Mouse (Mus musculus) embryonic stem cell, embryonic (primary cell): Measurements from ENCODE around the gene Chst5.

Source experiments
- CTCF ChIA-PET, 4 experiments: fragments of 300-600 bp in 2 of 4; fragments of 350-600 bp in 2 of 4; sonication (Branson Sonifier 250); formaldehyde crosslinking; loops; one replicate each; lab custom pipeline; 2022; ENCODE audit warnings: inconsistent platforms in 2 of 4; lab: Charles Lee
- POLR2A ChIA-PET, 4 experiments: fragments of 300-600 bp in 2 of 4; fragments of 350-600 bp in 2 of 4; sonication (Branson Sonifier 250); formaldehyde crosslinking; loops; one replicate each; lab custom pipeline; 2022; ENCODE audit warnings: antibody characterized with exemption in 4 of 4, inconsistent platforms in 1 of 4; lab: Charles Lee

The Chst5 gene

DNA sequence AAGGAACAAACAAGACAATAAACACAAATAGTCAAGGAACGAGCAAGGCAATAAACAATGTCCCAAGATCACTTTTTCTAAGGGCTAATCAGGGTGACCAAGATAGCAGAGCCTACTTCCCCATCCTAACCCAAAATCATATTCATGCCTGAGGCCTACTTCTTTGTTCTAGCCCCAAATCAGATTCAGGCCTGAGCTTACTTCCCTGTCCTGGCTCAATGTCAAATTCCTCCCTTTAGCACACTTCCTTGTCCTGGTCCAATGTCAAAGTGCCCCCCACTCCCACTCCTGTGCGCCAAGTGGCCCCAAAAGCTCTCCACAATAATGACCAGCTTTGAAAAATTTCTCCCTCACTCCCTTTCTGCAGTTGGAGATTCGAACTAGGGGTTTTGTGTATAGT, 26.9 kb upstream of the Chst5 start:
- ChIA-PET CTCF (interaction anchor here in 2 of 4 experiments (1.0 to 1.2 kb wide), 2 partner anchors 256 to 257 kb away, joined by 3 read pairs; no protein-coding TSS in a partner anchor), POLR2A (interaction anchor here (0.5 to 6.3 kb wide), 23 partner anchors 7 to 173 kb away, joined by 3 to 48 read pairs (median 4); no protein-coding TSS in a partner anchor)

DNA sequence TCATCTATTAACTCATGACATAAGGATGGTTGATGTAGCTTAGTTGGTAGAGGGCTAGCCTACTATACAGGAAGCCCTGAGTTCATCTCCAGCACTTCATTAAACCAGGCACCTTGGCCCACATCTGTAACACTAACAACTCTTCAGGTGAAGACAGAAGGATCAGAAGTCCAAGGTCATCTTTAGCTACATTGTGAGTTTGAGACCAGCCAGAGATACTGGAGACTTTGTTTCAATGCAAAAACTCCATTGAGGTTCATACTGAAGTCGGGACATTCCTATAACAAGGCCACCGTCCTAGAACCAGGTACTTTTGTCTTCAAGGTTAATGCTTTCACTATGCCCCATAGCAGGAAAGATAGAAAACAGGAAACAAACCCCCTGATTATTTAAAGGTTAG, 24.0 kb upstream of the Chst5 start:
- POLR2A ChIA-PET, result interaction anchor here (0.5 to 7.2 kb wide), 44 partner anchors 8 to 1089 kb away, joined by 3 to 93 read pairs (median 4); partner anchors contain the start of genes Adat1 (in 2 of the 4), Cfdp1 (in 1 of the 4) and Gabarapl2 (in 1 of the 4)
- CTCF ChIA-PET, result interaction anchor here in 2 of 4 experiments (0.7 to 1.5 kb wide), 7 partner anchors 9 to 69 kb away, joined by 3 to 6 read pairs (median 4); no protein-coding TSS in a partner anchor

DNA sequence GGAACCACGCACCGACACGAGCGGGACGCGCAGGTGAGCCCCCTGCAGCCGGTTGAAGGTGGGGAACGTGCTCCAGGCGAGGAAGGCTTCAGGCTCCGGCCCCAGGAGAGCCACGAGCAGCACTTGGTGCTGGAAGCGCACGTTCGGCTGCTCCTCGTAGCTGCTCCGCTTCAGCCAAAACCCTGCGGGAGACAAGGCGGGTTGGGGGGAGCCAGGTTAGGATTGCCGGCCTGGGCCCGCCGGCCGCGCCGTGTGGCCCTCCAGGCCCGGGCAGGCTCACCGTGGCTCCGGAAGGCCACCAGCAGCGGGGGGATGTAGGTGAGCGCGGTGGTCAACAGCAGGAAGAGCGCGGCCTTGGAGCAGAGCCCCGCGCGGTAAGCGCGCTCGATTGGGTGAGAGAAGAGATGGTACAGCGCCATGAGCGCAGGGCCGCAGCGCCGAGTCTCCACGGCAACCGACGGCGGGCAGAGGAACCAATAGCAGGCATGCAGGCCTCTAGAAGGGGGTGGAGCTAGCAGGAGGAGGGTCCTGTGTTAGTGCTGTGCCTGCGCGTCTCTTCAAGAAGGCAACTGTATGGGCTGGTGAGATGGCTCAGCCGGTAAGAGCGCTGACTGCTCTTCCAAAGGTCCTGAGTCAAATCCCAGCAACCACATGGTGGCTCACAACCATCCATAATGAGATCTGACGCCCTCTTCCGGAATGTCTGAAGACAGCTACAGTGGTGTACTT, 23.3 kb upstream of the Chst5 start, which contains the start of gene Tmem231:
Gene Tmem231 (minus strand): TSS at position 534 of the 729 bp plus-strand sequence.
- ChIA-PET CTCF (interaction anchor here in 3 of 4 experiments (0.5 to 1.5 kb wide), 9 partner anchors 8 to 884 kb away, joined by 3 to 7 read pairs (median 4); no protein-coding TSS in a partner anchor), POLR2A (interaction anchor here (0.5 to 7.2 kb wide), 45 partner anchors 8 to 1088 kb away, joined by 3 to 93 read pairs (median 4); partner anchors contain the start of genes Adat1 (in 2 of the 4), Cfdp1 (in 2 of the 4) and Gabarapl2 (in 1 of the 4))

DNA sequence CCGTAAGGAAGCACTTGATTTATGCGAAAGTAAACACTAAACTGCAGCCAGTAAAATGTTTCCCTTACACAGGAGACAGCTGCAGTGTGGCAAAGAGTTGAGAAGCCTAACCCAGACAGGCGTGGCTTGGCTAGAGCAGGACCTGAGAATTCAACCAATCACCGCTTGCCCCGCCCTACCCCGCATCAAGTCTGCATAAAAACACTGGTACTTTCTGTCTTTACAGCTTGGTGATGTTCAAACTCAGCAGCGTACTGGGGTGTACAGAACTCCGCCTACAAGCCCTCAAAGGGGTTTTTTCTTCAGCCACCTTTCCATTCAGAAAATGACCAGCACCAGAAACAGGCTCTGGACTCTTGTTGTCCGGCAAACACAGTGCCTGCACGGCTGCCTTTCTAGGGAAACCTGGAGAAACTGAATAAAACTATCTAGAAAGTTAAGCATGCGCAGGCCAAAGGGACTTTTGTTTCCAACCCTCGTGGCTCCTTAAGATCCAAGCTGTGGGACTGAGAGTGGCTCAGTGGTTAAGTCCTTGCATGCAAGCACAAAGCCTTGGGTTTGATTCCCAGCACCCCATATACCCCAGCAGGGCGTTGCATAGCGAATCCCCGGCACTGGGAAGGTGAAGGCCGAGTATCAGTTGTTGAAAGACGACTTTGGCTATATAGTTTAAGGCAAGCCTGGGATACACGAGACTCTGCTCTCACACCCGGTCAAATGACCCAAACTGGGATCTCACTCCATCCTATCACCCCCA, 22.5 kb upstream of the Chst5 start:
- POLR2A ChIA-PET, result interaction anchor here (0.6 to 7.2 kb wide), 34 partner anchors 7 to 935 kb away, joined by 3 to 93 read pairs (median 4); partner anchors contain the start of genes Gabarapl2 (in 3 of the 4), Cfdp1 (in 2 of the 4), Adat1 (in 1 of the 4) and Ddx19a (in 1 of the 4)
- CTCF ChIA-PET, result interaction anchor here (0.6 to 1.5 kb wide), 11 partner anchors 9 to 241 kb away, joined by 3 to 11 read pairs (median 3); partner anchors contain the start of gene Adat1 (in 1 of the 4)

DNA sequence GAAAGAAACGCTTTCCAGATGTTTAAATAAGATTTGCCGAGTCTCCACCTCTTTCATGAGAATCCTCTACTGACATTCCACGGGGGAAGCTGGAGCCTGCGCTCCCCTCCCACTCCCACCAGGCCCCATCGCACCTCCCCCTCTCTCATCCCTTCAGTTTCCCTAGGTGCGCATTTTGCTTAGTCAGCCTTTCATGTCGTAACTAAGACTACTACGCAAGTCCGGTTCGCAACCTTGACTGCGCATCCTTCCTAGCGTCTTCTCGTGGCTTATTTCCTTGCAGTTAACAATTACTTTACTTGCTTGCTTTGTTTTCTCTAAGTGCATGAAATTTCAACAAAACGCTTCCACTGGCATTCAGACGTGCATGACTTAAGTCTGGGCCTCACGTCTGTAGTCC, 21.5 kb upstream of the Chst5 start:
- ChIA-PET POLR2A (interaction anchor here (0.6 to 7.2 kb wide), 23 partner anchors 8 to 121 kb away, joined by 3 to 93 read pairs (median 5); partner anchors contain the start of genes Gabarapl2 (in 3 of the 4), Cfdp1 (in 2 of the 4) and Adat1 (in 1 of the 4)), CTCF (interaction anchor here (0.9 to 1.5 kb wide), 6 partner anchors 8 to 50 kb away, joined by 3 to 11 read pairs (median 4); no protein-coding TSS in a partner anchor)

DNA sequence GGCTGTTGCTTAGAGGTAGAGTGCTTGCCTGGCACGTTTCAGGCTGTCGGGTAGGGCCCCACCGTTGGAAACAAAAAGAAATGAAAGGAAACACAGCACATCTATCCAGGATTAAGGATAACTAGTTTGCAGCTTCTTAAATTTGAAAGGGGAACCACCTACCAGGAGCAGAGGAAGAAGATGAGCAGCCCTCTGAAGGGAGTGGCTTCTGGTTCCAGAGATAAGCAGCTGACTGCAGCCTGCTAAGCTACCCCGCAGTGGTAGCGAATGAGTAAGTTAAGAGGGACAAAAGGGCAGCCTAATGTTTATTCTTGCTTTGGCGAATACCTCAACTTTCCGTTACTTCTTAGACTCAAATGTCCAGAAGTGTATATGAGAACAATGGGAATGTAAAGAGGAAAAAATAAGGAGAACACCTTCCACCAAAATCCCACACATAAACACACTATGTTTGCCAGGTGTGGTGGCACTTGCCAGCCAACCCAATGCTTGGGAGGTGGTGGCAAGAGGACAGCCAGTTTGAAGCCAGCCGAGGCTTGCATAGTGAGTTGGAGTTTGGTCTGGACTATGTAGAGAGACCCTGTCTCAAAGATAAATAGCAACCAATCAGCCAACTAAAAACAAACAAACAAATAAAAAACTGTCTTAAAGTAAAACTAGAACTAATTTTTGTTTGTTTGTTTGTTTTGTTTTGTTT, 19.5 kb upstream of the Chst5 start:
- POLR2A ChIA-PET, result interaction anchor here (0.5 to 7.2 kb wide), 6 partner anchors 9 to 924 kb away, joined by 3 to 93 read pairs (median 4); partner anchors contain the start of genes Adat1 (in 1 of the 4) and Gabarapl2 (in 1 of the 4)
- CTCF ChIA-PET, result no interaction called here

DNA sequence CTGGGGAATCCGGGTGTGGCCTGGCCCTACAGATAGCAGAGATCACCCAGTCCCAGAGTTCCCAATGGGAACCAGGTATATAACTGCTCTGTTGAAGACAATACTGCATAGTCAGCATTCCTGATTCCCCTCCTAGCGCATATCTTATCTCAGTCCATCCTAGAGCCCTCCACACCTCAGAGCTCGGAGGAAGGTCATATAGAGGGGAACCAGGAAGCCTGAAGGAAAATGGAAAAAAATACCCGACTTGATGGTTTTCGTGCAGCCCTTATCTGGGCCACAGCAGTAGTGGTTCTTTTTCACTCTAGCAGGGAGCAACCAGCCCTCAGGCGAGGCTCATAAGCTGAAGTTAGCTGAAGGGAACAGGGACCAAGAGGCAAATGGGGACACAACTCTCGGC, 14.7 kb upstream of the Chst5 start:
- ChIA-PET POLR2A (interaction anchor here (0.6 to 5.3 kb wide), 21 partner anchors 9 to 67 kb away, joined by 3 to 25 read pairs (median 4); partner anchors contain the start of genes Gabarapl2 (in 3 of the 4), Tmem231 (in 3 of the 4) and Adat1 (in 1 of the 4)), CTCF (interaction anchor here in 3 of 4 experiments (0.6 to 2.1 kb wide), 6 partner anchors 9 to 43 kb away, joined by 3 to 8 read pairs (median 4); partner anchors contain the start of gene Tmem231 (in 1 of the 3))

DNA sequence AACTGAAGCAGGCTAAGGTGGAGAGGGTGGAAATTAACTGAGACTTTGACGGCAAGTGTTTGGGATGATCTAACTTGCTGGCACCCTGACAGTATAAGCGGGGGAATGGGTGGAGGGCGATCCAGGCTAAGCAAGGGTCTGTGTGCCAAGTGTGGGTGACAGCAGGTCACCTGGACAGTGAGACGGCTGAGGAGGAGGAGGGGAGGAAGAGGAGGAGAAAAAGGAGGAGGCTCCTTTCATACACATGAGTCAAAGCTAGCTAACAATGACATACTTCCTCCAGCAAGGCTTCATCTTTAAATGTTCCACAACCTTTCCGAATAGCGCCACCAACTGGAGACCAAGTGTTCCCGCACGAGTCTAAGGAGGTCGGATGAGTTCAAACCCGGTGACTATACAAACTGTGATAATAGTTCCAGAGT, 13.1 kb upstream of the Chst5 start:
- CTCF ChIA-PET, result interaction anchor here (0.6 to 2.1 kb wide), 16 partner anchors 9 to 242 kb away, joined by 3 to 11 read pairs (median 3); partner anchors contain the start of gene Tmem231 (in 1 of the 4)
- POLR2A ChIA-PET, result interaction anchor here in 3 of 4 experiments (0.6 to 5.3 kb wide), 13 partner anchors 9 to 139 kb away, joined by 3 to 25 read pairs (median 10); partner anchors contain the start of genes Tmem231 (in 3 of the 3) and Gabarapl2 (in 2 of the 3)

DNA sequence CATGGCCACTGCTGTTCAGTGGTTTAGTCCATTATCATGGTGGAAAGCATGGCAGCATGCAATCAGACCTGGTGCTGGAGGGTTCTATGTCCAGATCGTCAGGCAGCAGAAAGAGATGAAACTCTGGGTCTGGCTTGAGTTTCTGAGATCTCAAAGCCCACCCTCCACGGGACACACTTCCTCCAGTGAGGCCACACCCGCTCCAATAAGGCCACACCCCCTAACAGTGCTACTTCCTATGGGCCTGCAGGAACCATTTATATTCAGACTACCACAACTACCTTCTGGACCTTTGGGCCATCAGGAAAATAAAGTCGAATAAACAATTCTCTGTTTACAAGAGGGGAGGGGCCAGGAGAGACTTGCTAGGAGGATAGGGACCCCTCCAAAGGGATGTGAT, 10.7 kb upstream of the Chst5 start:
- ChIA-PET CTCF (interaction anchor here in 2 of 4 experiments (0.6 to 2.5 kb wide), 9 partner anchors 14 to 244 kb away, joined by 3 to 10 read pairs (median 4); partner anchors contain the start of gene Gabarapl2 (in 1 of the 2)), POLR2A (interaction anchor here in 3 of 4 experiments (0.6 to 1.5 kb wide), 8 partner anchors 11 to 469 kb away, joined by 3 to 10 read pairs (median 4); partner anchors contain the start of gene Gabarapl2 (in 1 of the 3))

DNA sequence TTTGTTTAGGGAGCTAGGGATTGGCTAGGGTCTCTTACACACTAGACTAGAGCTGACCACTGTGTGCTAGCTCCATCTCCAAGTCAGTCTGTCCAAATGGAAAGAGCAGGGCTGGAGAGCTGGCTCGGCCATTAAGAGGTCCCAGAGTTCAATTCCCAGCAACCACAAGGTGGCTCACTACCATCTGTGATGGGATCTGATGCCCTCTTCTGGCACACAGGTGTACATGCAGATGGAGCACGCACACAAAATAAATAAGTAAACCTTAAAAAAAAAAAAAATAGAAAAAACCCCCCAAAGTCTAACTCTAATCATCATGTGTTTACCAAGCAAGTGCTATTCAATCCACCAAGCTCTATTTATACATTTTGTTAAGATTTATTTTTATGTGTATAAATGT, 9.4 kb upstream of the Chst5 start:
- CTCF ChIA-PET, result interaction anchor here (0.6 to 2.5 kb wide), 26 partner anchors 9 to 243 kb away, joined by 3 to 10 read pairs (median 3); partner anchors contain the start of genes Tmem231 (in 2 of the 4), Ctrb1 (in 1 of the 4) and Gabarapl2 (in 1 of the 4)
- POLR2A ChIA-PET, result interaction anchor here (0.6 to 1.6 kb wide), 15 partner anchors 10 to 243 kb away, joined by 3 to 7 read pairs (median 4); partner anchors contain the start of genes Gabarapl2 (in 2 of the 4), Adat1 (in 1 of the 4) and Chst5 (in 1 of the 4)

DNA sequence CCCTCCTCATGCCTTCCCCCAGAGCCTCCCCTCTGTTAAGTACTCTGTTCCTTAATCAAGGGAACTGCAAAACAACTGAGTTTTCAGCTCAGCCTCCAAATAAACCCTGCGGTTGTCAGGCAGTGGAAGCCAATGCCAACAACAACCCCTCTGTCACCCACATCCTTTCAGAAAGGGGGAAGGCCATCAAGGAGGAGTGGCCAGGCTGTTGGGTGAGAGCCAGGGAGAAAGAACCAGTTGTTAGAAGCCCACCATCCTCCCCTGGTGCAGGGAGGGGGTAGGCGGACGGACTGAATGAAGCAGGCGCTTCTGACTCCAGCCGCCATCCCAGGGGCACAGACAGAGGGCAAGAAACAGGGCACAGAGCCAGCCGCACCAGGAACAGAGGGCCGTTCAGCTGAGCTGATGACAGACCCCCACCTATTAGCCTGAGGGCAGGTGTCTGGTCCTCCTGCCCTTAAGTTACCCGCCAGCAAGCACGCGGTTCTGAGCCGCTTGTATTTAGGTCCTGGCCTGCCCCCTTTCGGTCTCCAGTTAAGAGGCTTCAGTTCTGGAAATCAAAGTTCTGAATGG, 2.7 kb upstream of the Chst5 start:
- ChIA-PET POLR2A (interaction anchor here in 1 of 4 experiments (1.4 to 1.7 kb wide), 3 partner anchors 34 to 52 kb away, joined by 3 to 4 read pairs (median 4); no protein-coding TSS in a partner anchor), CTCF (interaction anchor here in 3 of 4 experiments (1.0 to 2.6 kb wide), 3 partner anchors 11 to 31 kb away, joined by 5 to 9 read pairs (median 7); no protein-coding TSS in a partner anchor)

DNA sequence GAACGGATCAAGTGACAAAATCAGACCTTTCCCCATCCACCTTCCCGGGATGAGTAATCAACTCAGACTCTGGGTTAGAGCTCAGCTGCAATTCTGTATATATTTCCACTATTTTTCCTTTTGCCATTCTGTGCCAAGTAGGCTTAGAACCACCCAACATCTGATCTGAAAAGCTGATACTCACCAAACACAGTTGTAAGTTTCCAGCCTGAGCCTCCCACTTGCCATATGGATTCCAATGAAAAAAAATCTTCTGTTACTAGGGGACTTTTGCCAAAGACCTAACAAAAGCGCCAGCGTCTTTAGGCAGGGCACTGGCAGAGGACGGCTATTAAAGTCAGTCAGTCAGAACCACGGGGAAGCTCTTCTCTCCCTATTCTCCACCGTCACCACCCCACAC, 1.3 kb upstream of the Chst5 start:
- POLR2A ChIA-PET, result interaction anchor here (0.6 to 1.7 kb wide), 10 partner anchors 14 to 661 kb away, joined by 3 to 4 read pairs (median 3); no protein-coding TSS in a partner anchor
- CTCF ChIA-PET, result interaction anchor here in 2 of 4 experiments (0.7 to 2.6 kb wide), 4 partner anchors 12 to 121 kb away, joined by 4 to 9 read pairs (median 6); no protein-coding TSS in a partner anchor

DNA sequence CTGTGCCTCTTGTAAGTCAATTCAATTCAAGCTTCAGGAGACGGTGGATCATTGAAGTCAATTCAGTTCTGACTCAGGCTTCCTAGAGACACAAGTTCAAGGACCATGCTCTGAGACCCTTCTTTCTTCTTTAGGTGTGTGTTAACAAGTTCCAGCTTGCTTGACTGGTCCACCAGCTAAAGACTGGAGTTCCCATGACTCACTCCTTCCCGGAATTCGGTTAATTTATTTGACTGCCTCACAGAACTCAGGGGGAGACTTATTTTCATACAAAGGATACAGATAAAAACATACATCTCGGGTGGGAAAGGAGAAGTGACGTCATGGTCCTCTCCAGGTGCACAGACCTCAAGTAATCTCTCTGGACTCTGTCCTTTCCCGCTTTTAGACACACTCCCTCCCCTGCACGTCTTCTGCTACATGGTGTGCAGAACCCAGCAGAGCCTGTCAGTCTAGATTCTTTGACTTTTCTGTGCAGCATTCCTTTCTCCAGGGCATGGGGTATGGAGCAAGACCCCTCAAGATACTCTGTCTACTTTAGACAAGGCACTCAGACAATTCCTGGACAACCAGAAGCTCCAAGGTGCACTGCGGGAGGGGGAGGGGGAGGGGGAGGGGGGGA, 4.6 kb downstream of the Chst5 start:
- POLR2A ChIA-PET, result interaction anchor here in 3 of 4 experiments (0.7 to 1.4 kb wide), 5 partner anchors 12 to 136 kb away, joined by 3 to 6 read pairs (median 3); no protein-coding TSS in a partner anchor
- CTCF ChIA-PET, result interaction anchor here in 3 of 4 experiments (0.6 to 1.2 kb wide), 5 partner anchors 8 to 186 kb away, joined by 3 to 4 read pairs (median 3); no protein-coding TSS in a partner anchor

DNA sequence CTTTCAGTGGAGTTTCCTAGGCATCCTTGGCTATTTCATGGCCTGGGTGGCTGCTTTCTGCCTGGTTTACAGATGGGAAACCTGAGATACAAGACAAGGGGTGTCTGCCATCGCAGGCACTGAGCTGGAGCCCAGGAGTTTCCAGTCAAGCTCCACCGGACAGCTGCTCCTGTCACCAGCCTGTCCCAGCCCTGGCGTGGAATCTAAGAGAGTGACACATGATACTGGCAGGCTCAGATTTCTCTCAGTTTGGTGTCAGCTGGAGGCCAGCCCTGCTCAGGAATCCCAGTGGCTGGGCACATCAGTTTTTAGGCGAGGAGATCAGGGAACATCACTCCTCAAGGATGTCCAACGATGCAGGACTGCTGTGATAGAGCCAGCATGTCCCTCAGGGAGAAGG, 8.2 kb downstream of the Chst5 start:
- POLR2A ChIA-PET, result no interaction called here
- CTCF ChIA-PET, result no interaction called here

DNA sequence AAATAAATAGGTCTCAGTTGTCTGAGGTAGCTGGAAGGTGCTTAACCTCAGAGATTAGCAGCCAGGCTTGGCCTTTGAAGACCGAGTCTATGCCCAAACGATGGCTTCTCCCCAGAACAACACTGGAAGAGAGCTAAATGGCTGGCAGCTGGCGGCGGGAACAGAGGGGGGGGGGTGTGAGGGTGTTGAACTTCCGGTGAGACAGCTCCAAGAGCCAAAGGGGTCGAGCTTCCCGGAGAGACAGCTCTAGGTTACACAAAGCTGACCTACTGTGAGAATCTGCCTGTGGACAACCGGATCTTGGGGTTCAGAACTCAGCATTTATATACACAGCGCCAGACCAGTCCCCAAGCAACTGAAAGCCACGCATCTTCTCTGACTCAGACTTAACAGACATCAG, 11.7 kb downstream of the Chst5 start:
- CTCF ChIA-PET, result interaction anchor here in 3 of 4 experiments (0.5 to 1.4 kb wide), 11 partner anchors 9 to 201 kb away, joined by 3 to 12 read pairs (median 4); no protein-coding TSS in a partner anchor
- POLR2A ChIA-PET, result interaction anchor here (0.6 to 1.2 kb wide), 14 partner anchors 8 to 623 kb away, joined by 3 to 8 read pairs (median 4); no protein-coding TSS in a partner anchor
